Mouse (Mus musculus): ENCODE data around the gene Gm867. TPM values are rescaled to one million over a fixed set of nuclear protein-coding genes. Genes with fewer than 3 reads are reported as not detected.

The Gm867 gene
- polyA plus RNA-seq (2015; fragmentation: Nextera tagmentation; extraction: Ambion mirVana) = 0.15 TPM in 1 of 2 replicates, not detected in the other

DNA sequence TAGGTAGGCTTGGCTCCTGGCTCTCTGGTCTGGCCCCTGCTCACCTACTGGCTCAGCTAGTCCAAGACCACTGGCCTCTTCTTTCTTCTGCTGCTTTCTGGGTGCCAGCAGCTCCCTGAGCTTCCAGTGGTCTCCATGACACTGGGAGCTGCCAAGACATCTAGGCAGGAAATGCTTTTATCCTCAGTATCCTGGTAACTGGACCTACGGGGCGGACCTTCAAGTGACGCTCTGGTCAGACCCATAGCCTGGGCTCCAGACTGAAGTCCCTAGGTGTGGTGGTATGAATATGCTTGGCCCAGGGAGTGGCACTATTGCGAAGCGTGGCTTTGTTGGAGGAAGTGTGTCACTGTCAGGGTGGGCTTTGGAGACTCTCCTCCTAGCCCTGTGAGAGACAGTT is at the start of gene Gm867:
TSS of gene Gm867 (minus strand) at position 153 of the 400 bp plus-strand sequence.
- Histone ChIP-seq H3K27me3 (peaks cover 42% of the 10 kb centered on the region), H3K9me3 (no peaks in the 10 kb centered on the region), H3K4me2 (replicated peaks) (no peak within 1 kb of the TSS), H3K9ac (no peak within 1 kb of the TSS), H3K27ac (no peak within 1 kb of the TSS), H3K4me1 (peaks cover 8% of the 10 kb centered on the region), H3K36me3 (no peaks in the 10 kb centered on the region), H3K4me3 (no peak within 1 kb of the TSS)
- 82% methylated on average over 5 of the region's 5 CpGs for WGBS
- no peak for ATAC-seq (ENCODE audit: low FRiP score, low read depth)

DNA sequence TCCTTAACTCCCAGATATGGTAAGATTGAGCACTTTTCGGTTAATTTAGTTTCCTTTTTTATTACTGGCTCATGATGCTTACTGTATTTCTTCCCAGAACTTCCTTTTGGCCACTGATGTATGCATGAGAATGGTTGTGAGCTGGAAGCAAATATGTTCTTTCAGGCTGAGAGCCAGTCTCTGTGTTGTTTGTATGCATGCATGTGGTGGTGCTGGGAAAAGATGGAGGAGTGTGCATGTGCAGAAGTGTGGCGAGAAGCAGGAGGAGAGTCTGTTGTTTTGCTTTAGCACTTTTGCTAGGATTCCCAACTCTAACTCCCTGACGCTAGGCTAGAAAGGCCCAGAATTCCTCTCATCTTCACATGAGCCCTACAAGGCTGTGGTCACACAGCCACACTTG is 39.0 kb upstream of the Gm867 start:
- no peak for ATAC-seq (ENCODE audit: low FRiP score, low read depth)
- Histone ChIP-seq H3K4me2 (replicated peaks) (no peak overlapping the region), H3K4me3 (no peak overlapping the region), H3K9ac (no peak overlapping the region), H3K27me3 (no peaks in the 10 kb centered on the region), H3K27ac (no peak overlapping the region), H3K4me1 (no peaks in the 10 kb centered on the region), H3K36me3 (no peaks in the 10 kb centered on the region), H3K9me3 (no peaks in the 10 kb centered on the region)
- WGBS = 82% methylated on average over 3 of the region's 3 CpGs

DNA sequence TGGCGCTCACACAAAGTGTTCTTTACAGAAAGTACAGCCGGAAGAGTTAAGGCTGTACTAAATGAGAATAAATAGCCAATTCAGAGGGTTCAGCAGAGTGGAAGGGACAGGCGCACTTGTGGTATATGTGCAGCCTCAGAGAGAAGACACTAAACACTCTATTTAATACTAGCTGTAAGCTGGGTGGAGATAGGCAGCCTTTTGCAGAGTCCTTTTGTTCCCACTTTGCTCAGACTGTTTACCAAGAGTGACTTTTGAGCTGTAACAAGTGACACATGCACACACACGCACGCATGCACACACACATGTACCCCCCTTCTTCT is 38.3 kb upstream of the Gm867 start:
- Histone ChIP-seq H3K27ac (no peak overlapping the region), H3K9ac (no peak overlapping the region), H3K4me2 (replicated peaks) (no peak overlapping the region), H3K4me3 (no peak overlapping the region), H3K9me3 (no peaks in the 10 kb centered on the region), H3K27me3 (no peaks in the 10 kb centered on the region), H3K4me1 (no peaks in the 10 kb centered on the region), H3K36me3 (no peaks in the 10 kb centered on the region)
- no peak for ATAC-seq (ENCODE audit: low FRiP score, low read depth)
- 86% methylated on average over 5 of the region's 5 CpGs for WGBS

DNA sequence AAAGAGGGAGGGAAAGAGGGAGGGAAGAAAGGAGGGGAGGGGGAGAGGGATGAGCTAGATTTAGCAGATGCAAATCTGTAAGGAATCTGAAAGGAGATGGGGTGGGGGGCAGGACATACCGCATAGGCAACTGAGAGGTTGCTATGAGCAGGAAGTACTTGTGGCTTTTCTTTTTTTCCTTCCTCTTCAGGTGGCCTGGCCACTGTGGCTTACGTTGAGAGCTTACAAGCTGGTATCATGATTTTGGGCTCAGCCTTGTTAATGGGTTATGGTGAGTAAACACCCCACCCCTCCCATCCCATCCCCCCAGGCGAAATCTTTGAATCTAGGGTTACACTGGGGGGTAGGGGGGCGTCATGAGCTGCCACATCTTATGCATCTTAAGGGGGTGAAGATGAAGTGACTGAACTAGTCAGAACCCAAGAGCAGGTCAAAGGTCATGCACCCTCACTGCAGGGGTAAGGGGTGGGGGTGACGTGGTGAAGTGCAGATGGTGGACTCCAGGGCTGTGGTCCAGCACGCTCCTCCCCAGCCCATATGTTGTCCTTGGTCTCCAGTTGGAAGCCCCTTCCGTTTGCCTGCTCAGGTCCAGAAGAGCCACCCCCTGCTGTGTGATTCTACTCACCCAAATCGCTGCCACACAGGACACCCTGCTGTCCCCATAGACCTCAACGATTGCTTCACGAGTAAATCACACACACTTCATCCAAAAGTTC is 37.8 kb upstream of the Gm867 start:
- ATAC-seq (ENCODE audit: low FRiP score, low read depth) = no peak

DNA sequence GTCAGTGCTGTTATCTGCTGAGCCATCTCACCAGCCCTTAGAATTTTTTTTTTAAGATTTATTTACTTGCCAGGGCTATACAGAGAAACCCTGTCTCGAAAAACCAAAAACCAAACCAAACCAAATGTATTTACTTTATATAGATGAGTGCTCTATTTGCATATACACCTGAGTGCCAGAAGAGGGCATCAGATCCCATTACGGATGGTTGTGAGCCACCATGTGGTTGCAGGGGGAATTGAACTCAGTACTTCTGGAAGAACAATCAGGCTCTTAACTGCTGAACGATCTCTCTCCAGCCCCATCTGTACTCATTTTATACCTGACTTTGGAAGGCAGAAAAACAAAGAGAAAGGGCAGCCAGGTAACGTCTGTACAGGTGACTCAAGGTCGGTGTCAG is 34.7 kb upstream of the Gm867 start:
- Histone ChIP-seq H3K36me3 (no peaks in the 10 kb centered on the region), H3K27ac (no peak overlapping the region), H3K4me3 (no peak overlapping the region), H3K27me3 (no peaks in the 10 kb centered on the region), H3K9ac (no peak overlapping the region), H3K9me3 (no peaks in the 10 kb centered on the region), H3K4me1 (no peaks in the 10 kb centered on the region), H3K4me2 (replicated peaks) (no peak overlapping the region)
- no peak for ATAC-seq (ENCODE audit: low FRiP score, low read depth)
- 81% methylated on average over 5 of the region's 5 CpGs for WGBS

More for the DNA sequence above, 37.8 kb upstream of the Gm867 start:
- 56% methylated on average over 10 of the region's 10 CpGs for WGBS
- Histone ChIP-seq H3K27me3 (no peaks in the 10 kb centered on the region), H3K9ac (no peak overlapping the region), H3K4me3 (no peak overlapping the region), H3K4me1 (no peaks in the 10 kb centered on the region), H3K36me3 (no peaks in the 10 kb centered on the region), H3K4me2 (replicated peaks) (no peak overlapping the region), H3K9me3 (no peaks in the 10 kb centered on the region), H3K27ac (no peak overlapping the region)

DNA sequence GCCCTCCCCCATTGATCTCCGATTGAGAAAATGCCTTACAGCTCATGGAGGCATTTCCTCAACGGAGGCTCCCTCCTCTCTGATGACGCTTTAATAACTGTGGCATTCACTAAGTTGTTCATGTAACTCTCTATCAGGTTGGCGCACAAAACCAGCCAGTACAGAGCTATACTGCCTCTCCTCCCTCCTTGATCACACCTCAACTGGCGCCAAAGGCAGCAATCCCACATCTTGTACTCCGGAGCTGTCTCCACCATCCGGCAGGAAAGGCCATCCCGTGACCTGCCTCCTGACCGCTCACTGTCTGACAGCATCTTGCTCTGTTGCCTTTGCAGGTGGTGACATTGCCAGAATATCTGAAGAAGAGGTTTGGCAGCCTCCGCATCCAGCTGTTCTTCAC is 33.4 kb upstream of the Gm867 start:
- Histone ChIP-seq H3K4me2 (replicated peaks) (no peak overlapping the region), H3K27me3 (no peaks in the 10 kb centered on the region), H3K9me3 (no peaks in the 10 kb centered on the region), H3K27ac (no peak overlapping the region), H3K36me3 (no peaks in the 10 kb centered on the region), H3K4me3 (no peak overlapping the region), H3K9ac (no peak overlapping the region), H3K4me1 (no peaks in the 10 kb centered on the region)
- WGBS = 88% methylated on average over 10 of the region's 10 CpGs
- no peak for ATAC-seq (ENCODE audit: low FRiP score, low read depth)

DNA sequence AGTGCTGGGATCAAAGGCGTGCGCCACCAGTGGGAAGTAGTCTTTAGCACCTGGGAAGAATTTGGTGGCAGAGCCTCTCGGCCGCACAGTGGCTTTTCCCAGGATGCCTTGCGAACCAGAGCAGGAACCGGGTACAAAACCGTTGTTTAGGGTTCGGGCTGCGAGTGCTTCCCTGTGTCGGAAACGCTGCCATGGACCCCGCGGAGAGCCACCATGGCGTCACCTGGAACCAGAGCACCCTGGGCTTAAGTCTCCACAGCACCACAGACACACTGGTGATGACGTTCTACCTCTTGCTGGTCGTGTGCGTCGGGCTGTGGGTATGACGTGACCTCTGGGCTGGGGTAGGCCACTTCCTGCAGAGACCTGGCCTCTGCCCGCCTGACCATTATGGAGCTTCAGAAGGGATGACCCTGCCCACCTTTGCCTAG is 13.9 kb upstream of the Gm867 start, which contains the start of gene Gm5134:
TSS of gene Gm5134 (plus strand) at position 134 of the 431 bp plus-strand sequence.
- Histone ChIP-seq H3K36me3 (no peaks in the 10 kb centered on the region), H3K4me2 (replicated peaks) (peak within 1 kb of the TSS; percentile 50), H3K27ac (no peak within 1 kb of the TSS), H3K4me3 (peak within 1 kb of the TSS; percentile 17), H3K9ac (no peak within 1 kb of the TSS; the same call in 1 of the 2 replicates), H3K9me3 (no peaks in the 10 kb centered on the region), H3K27me3 (peaks cover 23% of the 10 kb centered on the region), H3K4me1 (peaks cover 9% of the 10 kb centered on the region; the same call in 1 of the 2 replicates)
- 28% methylated on average over 20 of the region's 20 CpGs for WGBS
- no peak for ATAC-seq (ENCODE audit: low FRiP score, low read depth)

DNA sequence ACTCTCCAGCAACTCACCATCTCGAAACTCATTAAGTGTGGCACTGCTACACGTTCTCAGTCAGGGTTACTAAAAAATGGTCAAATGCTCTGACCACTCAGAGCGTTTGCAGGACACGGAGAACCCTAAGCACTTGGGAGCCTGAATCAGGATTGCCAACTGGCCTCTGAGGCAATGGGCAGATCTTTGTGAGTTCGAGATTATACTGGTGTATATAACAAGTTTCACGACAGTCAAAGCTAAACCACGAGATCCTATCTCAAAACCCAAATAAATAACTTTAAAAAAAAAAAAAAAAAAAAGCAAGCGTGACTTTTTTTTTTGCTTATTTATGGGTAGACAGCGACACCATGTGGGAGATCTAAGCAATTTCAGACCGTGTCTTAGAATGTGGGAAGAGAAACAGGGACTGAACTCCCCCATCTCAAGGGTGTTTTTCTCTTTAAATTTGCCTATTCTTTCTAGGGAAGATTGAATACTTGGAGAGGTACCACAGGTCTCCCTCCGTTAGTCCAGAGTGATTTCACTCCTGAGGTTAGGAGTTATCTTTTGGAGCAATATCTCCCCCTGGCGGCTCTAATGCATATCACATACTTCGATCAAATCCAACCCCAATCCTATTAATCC is 11.1 kb upstream of the Gm867 start:
- Histone ChIP-seq H3K9me3 (no peaks in the 10 kb centered on the region), H3K4me2 (replicated peaks) (peak overlapping the region; percentile 91), H3K36me3 (no peaks in the 10 kb centered on the region), H3K27ac (no peak overlapping the region), H3K9ac (peak overlapping the region; percentile 70), H3K4me1 (peaks cover 9% of the 10 kb centered on the region; the same call in 1 of the 2 replicates), H3K4me3 (peak overlapping the region; percentile 51), H3K27me3 (peaks cover 24% of the 10 kb centered on the region)
- ATAC-seq (ENCODE audit: low FRiP score, low read depth) = 0 out of 2 replicates have a peak, but pooled peaks have one; percentile 22
- 4% methylated on average over 13 of the region's 13 CpGs for WGBS

DNA sequence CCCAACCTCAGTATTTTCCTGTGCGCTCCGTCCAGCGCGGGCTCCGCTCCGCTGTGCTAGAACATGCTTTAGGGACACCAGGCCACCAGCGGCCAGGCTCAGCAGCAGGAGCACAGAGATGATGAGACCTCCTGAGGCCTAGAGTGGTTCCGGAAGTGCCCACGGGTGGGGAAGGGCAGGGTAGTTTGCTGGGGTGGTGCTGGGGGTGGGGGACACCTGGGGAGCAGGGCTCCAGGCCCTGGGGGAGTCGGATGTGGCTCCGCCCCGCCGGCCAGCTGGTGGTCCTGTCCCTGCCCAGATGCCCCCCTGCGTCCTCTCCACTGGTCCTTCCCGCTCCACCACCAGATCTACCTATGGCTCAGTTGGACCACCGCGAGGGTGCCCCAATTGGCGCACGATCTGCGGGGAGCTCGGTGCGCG is 10.3 kb upstream of the Gm867 start:
- 2% methylated on average over 23 of the region's 23 CpGs for WGBS
- peaks cover 9% of the 10 kb centered on the region; the same call in 1 of the 2 replicates for H3K4me1 ChIP-seq
- no peaks in the 10 kb centered on the region for H3K36me3 ChIP-seq
- peak overlapping the region; percentile 51 for H3K4me3 ChIP-seq
- peak overlapping the region; percentile 91 for H3K4me2 ChIP-seq (replicated peaks)
- H3K9me3 ChIP-seq = no peaks in the 10 kb centered on the region
- ATAC-seq (ENCODE audit: low FRiP score, low read depth) = peak; percentile 67
- H3K27me3 ChIP-seq = peaks cover 24% of the 10 kb centered on the region
- H3K27ac ChIP-seq = no peak overlapping the region
- peak overlapping the region; percentile 70 for H3K9ac ChIP-seq

DNA sequence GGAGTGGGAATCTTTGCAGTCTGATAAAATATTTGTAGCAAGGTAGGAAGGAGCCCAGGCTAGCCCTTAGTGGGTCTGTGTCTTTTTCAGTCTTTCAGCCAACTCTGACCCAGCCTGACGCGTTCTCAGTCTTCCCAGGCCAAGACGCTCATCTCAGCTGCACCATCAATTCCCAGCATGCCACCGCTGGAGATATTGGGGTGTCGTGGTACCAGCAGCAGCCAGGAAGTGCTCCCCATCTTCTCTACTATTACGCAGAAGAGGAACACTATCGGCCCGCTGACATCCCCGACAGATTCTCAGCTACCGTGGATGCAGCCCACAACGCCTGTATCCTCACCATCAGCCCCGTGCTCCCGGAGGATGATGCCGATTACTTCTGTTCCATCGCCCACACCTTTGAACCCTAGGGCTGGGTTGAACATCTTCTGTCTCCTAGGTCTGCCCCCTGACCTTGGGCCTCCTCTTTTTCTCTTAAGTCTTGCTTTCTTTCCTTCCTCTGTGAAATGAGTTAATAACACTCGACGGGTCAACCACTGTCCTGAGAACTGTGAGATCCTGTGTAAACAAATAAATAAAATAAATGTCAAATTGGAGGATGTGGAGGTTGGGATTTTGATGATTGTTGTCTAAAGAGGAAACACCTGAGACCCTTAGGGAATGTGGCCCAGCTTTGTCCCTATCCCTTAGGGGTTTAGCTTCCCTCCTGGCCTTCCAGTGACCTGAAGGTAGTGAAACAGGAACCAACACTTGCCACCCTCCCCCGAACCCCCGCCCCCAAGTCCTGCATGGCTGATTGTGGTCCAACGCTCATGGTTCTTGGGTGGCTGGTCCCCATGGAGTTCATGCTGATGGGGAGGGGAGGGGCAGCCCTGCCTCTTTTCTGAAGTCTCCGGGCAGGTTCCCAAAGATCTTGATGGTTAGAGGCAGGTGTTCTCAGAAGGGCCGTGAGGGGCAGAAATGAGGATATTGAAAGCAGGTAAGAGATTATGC is 8.9 kb upstream of the Gm867 start:
- WGBS = 80% methylated on average over 22 of the region's 22 CpGs
- no peak overlapping the region for H3K4me3 ChIP-seq
- H3K9ac ChIP-seq = no peak overlapping the region
- peaks cover 24% of the 10 kb centered on the region for H3K27me3 ChIP-seq
- no peak overlapping the region for H3K27ac ChIP-seq
- no peak for ATAC-seq (ENCODE audit: low FRiP score, low read depth)
- peaks cover 9% of the 10 kb centered on the region; the same call in 1 of the 2 replicates for H3K4me1 ChIP-seq
- H3K36me3 ChIP-seq = no peaks in the 10 kb centered on the region
- H3K4me2 ChIP-seq (replicated peaks) = no peak overlapping the region
- H3K9me3 ChIP-seq = no peaks in the 10 kb centered on the region

DNA sequence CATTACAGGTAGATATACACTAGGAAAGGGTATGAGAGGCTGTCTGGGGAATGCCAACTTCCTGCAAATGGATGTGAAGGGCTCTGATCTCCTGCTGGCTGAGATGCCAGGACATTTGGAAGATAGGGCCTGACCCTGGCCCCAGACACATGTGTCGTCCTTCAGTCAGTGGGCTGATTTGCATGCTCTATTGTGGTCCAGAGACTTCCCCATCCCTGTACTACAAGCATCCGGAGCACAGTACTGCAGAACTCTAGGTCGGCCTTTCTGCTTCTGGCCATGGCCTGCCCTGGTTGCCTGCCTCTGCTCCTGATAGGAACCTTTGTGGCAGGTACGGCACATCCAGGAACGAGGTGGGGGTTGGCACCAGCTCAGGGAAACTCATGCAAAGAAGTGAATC is 7.6 kb upstream of the Gm867 start:
- no peak for ATAC-seq (ENCODE audit: low FRiP score, low read depth)
- Histone ChIP-seq H3K4me3 (no peak overlapping the region), H3K27me3 (peaks cover 16% of the 10 kb centered on the region), H3K9me3 (no peaks in the 10 kb centered on the region), H3K4me1 (peaks cover 9% of the 10 kb centered on the region; the same call in 1 of the 2 replicates), H3K9ac (no peak overlapping the region), H3K27ac (no peak overlapping the region), H3K4me2 (replicated peaks) (no peak overlapping the region), H3K36me3 (no peaks in the 10 kb centered on the region)
- 79% methylated on average over 5 of the region's 5 CpGs for WGBS

Data from limb, embryonic 13.5 days (tissue).